Mouse (Mus musculus) embryonic facial prominence, embryonic 11.5 days (tissue): ENCODE data around the gene Isg15. TPM values are rescaled to one million over a fixed set of nuclear protein-coding genes. Genes with fewer than 3 reads are reported as not detected.
A peak's percentile ranks its signal among the peaks of the same experiment; 100 is the strongest.
"Not testable (repeated sequence)": the region's sequence is repeated elsewhere in the genome, so short reads cannot be mapped to it uniquely, and the experiment has no call there.

ENCODE experiments used
- ATAC-seq: fragments of 200-750 bp; cut with Nextera tagmentation; replicated peaks from 2 replicates; pipeline ENCODE4 v1.8.0; 2017; ENCODE audit warnings: low read depth; ENCODE audit not compliant: insufficient number of reproducible peaks, low FRiP score, low TSS enrichment
- DNase-seq: peaks from one replicate; pipeline ENCODE4 v3.0.0-alpha.2; 2015; ENCODE audit warnings: low spot score
- H3K27ac ChIP-seq: fragments of 300-500 bp; sonication (generic); replicated peaks from 2 replicates; pipeline ENCODE4 v1.5.1; 2014; ENCODE audit warnings: mild to moderate bottlenecking, low read depth, low read length, control low read depth
- H3K27me3 ChIP-seq: fragments of 300-500 bp; sonication (generic); 2 replicates; pipeline ENCODE4 v1.6.1; 2014; ENCODE audit warnings: mild to moderate bottlenecking, low read length, moderate library complexity, mixed read lengths; ENCODE audit not compliant: control insufficient read depth, insufficient read depth
- H3K36me3 ChIP-seq: fragments of 300-500 bp; sonication (generic); replicated peaks from 2 replicates; pipeline ENCODE4 v1.6.1; 2014; ENCODE audit warnings: low read depth, mild to moderate bottlenecking, low read length, moderate library complexity, mixed read lengths; ENCODE audit not compliant: control insufficient read depth, insufficient read depth
- H3K4me1 ChIP-seq: fragments of 300-500 bp; sonication (generic); 2 replicates; pipeline ENCODE4 v1.6.1; 2014; ENCODE audit warnings: low read length, mixed read lengths; ENCODE audit not compliant: control insufficient read depth, insufficient read depth
- H3K4me2 ChIP-seq: fragments of 300-500 bp; sonication (generic); 2 replicates; pipeline ENCODE4 v1.6.1; 2014; ENCODE audit warnings: low read depth, mild to moderate bottlenecking, control low read depth, low read length, moderate library complexity
- H3K4me3 ChIP-seq: fragments of 300-500 bp; sonication (generic); 2 replicates; pipeline ENCODE4 v1.5.1; 2014; ENCODE audit warnings: low read depth, low read length, control low read depth
- H3K9ac ChIP-seq: fragments of 300-500 bp; sonication (generic); replicated peaks from 2 replicates; pipeline ENCODE4 v1.6.1; 2014; ENCODE audit warnings: mild to moderate bottlenecking, control low read depth, low read length
- H3K9me3 ChIP-seq: fragments of 300-500 bp; sonication (generic); replicated peaks from 2 replicates; pipeline ENCODE4 v1.6.1; 2016; ENCODE audit warnings: mild to moderate bottlenecking, low read length, inconsistent platforms, mixed read lengths; ENCODE audit not compliant: control insufficient read depth
- WGBS: fragments of 180-500 bp; shearing (Covaris S2); extraction: QIAGEN DNeasy Blood & Tissue Kit; methylation state at CpG from one replicate; pipeline ENCODE4 v1.1.7; 2014; 5-methylcytosine and 5-hydroxymethylcytosine counted together
- microRNA-seq: library from miRNA; unstranded; fragments of <30 nt; microRNA quantifications from one replicate; pipeline ENCODE4, GENCODE M21; 2016; ENCODE audit warnings: borderline number of aligned reads
- polyA plus RNA-seq: library from polyadenylated mRNA; unstranded; fragments of >200 nt; fragmentation: Nextera tagmentation; extraction: Ambion mirVana; gene quantifications from 2 replicates; pipeline ENCODE4 v1.2.1, GENCODE M21; 2014

The Isg15 gene
- polyA plus RNA-seq, 1 experiment from 2014 or later: 0.29 TPM

DNA sequence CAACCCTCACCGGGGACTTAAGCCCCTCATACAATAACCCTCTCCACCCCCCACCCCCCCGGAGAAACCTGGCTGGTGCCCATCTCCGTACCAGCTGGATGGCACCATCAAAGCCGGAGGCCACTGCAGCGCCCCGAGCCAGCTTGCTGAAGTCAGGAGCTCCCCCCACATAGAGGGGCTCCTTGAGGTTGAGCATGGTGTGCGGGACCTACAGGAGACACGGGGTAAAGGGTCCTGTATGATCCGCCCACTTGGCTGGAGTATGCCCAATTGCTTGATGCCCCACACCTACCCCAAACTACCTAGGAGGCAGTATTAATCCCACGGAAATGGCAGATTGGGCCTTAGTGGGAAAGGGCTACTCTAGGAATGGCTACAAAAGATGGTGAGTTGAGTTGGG lies 31.5 kb downstream of the Isg15 start:
- no peak overlapping the region for H3K4me2 ChIP-seq
- H3K4me3 ChIP-seq: no peak overlapping the region
- no peak overlapping the region for H3K9ac ChIP-seq
- H3K9me3 ChIP-seq: no peaks in the 10 kb centered on the region
- no peak overlapping the region for H3K27ac ChIP-seq
- peaks cover 36% of the 10 kb centered on the region for H3K36me3 ChIP-seq
- H3K4me1 ChIP-seq: no peaks in the 10 kb centered on the region
- no peaks in the 10 kb centered on the region for H3K27me3 ChIP-seq
- DNase-seq (no peak), ATAC-seq (no peak)
- 93% methylated on average over 10 of the region's 10 CpGs for WGBS

GRCm38 (mm10) chr4:156168611-156169010 lies 32.0 kb downstream of the Isg15 start:
- no peak for DNase-seq
- 91% methylated on average over 8 of the region's 8 CpGs for WGBS

GRCm38 (mm10) chr4:156166477-156166876 lies 34.1 kb downstream of the Isg15 start:
- H3K9ac ChIP-seq: no peak overlapping the region
- peaks cover 21% of the 10 kb centered on the region for H3K36me3 ChIP-seq
- DNase-seq (no peak), ATAC-seq (no peak)
- H3K4me3 ChIP-seq: no peak overlapping the region
- WGBS: 89% methylated on average over 9 of the region's 9 CpGs
- no peak overlapping the region for H3K27ac ChIP-seq
- H3K27me3 ChIP-seq: no peaks in the 10 kb centered on the region
- H3K9me3 ChIP-seq: no peaks in the 10 kb centered on the region
- H3K4me1 ChIP-seq: no peaks in the 10 kb centered on the region
- no peak overlapping the region for H3K4me2 ChIP-seq

More at GRCm38 (mm10) chr4:156168611-156169010, 32.0 kb downstream of the Isg15 start:
- no peak for ATAC-seq
- H3K27ac ChIP-seq: no peak overlapping the region
- no peak overlapping the region for H3K4me3 ChIP-seq
- H3K4me1 ChIP-seq: no peaks in the 10 kb centered on the region
- H3K4me2 ChIP-seq: no peak overlapping the region
- no peak overlapping the region for H3K9ac ChIP-seq
- H3K36me3 ChIP-seq: peaks cover 31% of the 10 kb centered on the region
- no peaks in the 10 kb centered on the region for H3K27me3 ChIP-seq
- H3K9me3 ChIP-seq: no peaks in the 10 kb centered on the region

GRCm38 (mm10) chr4:156154771-156155170 lies 45.8 kb downstream of the Isg15 start:
- Histone ChIP-seq H3K27ac (no peak overlapping the region), H3K4me1 (no peaks in the 10 kb centered on the region), H3K9ac (no peak overlapping the region), H3K27me3 (no peaks in the 10 kb centered on the region), H3K4me2 (no peak overlapping the region), H3K36me3 (no peaks in the 10 kb centered on the region), H3K9me3 (no peaks in the 10 kb centered on the region; the same call in 1 of the 2 replicates), H3K4me3 (no peak overlapping the region)
- 97% methylated on average over 3 of the region's 3 CpGs for WGBS
- ATAC-seq (no peak), DNase-seq (no peak)

DNA sequence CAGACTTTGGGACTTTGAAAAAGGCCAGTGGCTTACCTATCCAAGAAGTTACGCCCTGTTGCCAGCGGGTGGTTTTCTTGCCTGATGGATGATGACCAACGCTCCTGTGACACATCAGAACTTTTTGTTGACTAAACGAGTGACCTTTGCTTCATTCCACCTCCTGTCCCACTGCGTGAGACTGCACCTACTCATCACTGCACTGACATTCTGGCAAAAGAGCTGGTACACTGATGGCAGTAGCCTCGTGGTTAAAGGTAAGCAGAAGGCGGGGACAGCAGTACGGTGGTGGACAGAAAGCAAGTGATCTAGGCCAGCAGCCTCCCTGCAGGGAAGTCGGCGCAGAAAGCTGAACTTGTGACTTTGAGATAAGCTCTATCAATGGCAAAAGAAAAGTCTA lies 49.7 kb downstream of the Isg15 start:
- not testable (repeated sequence) for H3K4me2 ChIP-seq, H3K4me1 ChIP-seq, H3K27me3 ChIP-seq, H3K9me3 ChIP-seq, H3K4me3 ChIP-seq, H3K9ac ChIP-seq, ATAC-seq, DNase-seq, H3K27ac ChIP-seq, H3K36me3 ChIP-seq
- WGBS: 92% methylated on average over 10 of the region's 10 CpGs

Small RNAs within 50 kb of the gene (microRNA-seq; reads per million reads assigned to microRNA genes)
- 9.4 reads per million, percentile 11 among the genes with 10 or more reads in this experiment for gene Mir7658

Other genes starting within 250 kb of the Isg15 start
- 21.2 and 26.8 TPM in 2 replicates for gene C1qtnf12, start 238.5 kb downstream of the Isg15 start, polyA plus RNA-seq
- gene B3galt6, start 208.2 kb downstream of the Isg15 start, polyA plus RNA-seq: 17.8 and 18.9 TPM in 2 replicates
- 137 and 150 TPM in 2 replicates for gene Sdf4, start 207.9 kb downstream of the Isg15 start, polyA plus RNA-seq
- gene Tnfrsf4, start 187.0 kb downstream of the Isg15 start, polyA plus RNA-seq: 0.21 and 0.34 TPM in 2 replicates
- 0.38 and 0.55 TPM in 2 replicates for gene Tnfrsf18, start 174.7 kb downstream of the Isg15 start, polyA plus RNA-seq
- gene Ttll10, start 141.4 kb downstream of the Isg15 start, polyA plus RNA-seq: 0.38 and 0.78 TPM in 2 replicates
- gene 9430015G10Rik, start 90.8 kb downstream of the Isg15 start, polyA plus RNA-seq: 47.4 and 48.7 TPM in 2 replicates
- 0.38 and 0.43 TPM in 2 replicates for gene Rnf223, start 70.3 kb downstream of the Isg15 start, polyA plus RNA-seq
- gene Agrn, start 3.3 kb downstream of the Isg15 start, polyA plus RNA-seq: 39.4 and 47.6 TPM in 2 replicates
- gene AW011738, start 2.5 kb upstream of the Isg15 start, polyA plus RNA-seq: 0.55 and 0.56 TPM in 2 replicates
- 0.36 and 0.60 TPM in 2 replicates for gene Perm1, start 15.1 kb upstream of the Isg15 start, polyA plus RNA-seq
- gene Plekhn1, start 34.0 kb upstream of the Isg15 start, polyA plus RNA-seq: 15.3 and 15.7 TPM in 2 replicates
- 76.9 and 80.6 TPM in 2 replicates for gene Noc2l, start 35.2 kb upstream of the Isg15 start, polyA plus RNA-seq
- 0.70 and 1.4 TPM in 2 replicates for gene Samd11, start 54.8 kb upstream of the Isg15 start, polyA plus RNA-seq
- gene Vmn2r-ps159, start 130.3 kb upstream of the Isg15 start, polyA plus RNA-seq: not detected in 2 replicates